Mouse (Mus musculus): ENCODE measurements at regions not wholly inside any gene's neighbourhood (a gene's known extent, or its start where the extent isn't known, plus 50 kb on each side); places are given as distances from the start of the nearest gene placed in this dataset.

DNA sequence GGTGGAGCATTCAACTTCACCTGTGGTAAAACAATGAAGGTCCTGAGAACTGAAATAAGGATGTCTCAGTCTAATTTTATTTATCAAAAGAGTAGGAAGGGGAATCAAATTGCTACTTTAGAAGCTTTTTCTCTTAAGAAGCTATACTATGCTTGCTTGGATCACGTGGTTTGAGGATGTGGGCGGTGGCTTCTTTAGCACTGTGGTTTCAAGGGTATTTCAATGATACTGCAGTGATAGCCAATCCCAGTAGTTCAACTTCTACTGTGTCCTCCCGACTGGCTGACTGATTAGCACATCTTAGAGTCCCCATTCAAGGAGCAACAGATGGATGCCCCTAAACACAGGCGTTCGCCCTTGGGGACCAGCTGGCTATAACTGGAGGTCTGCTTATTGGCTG lies 575.6 kb downstream of the Vrk1 start:
- no peak for DNase-seq (ENCODE audit: low read depth)

DNA sequence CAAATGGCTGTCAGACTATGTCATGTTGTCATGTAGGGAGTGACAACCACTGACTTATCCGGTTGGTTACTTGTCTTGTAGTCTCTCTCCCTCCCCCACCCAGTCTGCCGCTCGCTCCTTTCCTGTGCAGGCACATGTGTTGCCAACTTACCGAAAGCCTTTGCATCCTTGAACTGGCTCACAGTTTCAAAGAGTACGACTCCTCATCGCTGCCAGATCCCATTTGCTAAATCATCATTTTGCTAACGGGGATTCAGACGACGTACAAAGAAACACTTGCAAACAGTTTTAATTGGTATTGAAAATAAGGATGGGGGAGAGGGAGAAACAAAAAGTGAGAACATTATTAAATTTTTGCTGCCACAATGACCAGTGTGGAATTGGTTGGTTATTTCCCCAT lies 582.7 kb downstream of the Vrk1 start:
- no peak for DNase-seq (ENCODE audit: low read depth)

DNA sequence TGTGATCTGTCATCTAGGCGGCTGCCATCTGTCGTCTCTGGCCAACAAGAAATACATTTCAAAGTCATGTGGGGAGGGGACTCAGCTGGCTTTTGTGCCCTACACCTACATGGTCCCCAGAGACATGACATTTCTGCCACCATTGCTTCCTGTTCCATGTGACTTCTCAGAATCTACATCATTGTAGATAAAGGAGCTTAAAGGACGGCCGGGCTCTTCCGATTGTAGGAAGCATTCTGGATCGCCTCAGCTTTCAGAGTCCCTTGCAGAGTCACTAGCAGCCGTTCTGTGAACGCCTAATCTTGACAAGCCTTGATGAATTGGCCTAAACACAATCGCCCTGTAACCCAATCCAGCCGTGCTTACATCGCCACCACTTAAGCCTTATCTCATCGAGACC lies 587.6 kb downstream of the Vrk1 start:
- no peak for DNase-seq (ENCODE audit: low read depth)

DNA sequence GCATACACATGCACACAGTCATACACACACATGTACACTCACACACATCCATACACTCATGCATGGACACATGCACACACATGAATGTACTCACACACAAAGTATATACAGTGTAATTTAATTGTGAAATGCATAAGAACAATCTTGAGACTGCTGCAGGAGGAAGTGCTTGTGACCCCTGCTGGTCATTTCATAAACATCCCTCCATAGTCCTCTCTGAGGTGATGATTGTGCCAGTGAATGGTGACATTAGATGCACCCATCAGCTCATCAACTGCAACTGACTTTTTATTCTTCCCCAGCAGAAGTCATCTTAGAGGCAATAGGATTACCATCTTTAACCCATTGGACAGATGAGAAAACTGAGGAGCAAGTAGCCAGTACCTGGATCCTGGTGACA lies 597.2 kb downstream of the Vrk1 start:
- DNase-seq (ENCODE audit: low read depth), result no peak

DNA sequence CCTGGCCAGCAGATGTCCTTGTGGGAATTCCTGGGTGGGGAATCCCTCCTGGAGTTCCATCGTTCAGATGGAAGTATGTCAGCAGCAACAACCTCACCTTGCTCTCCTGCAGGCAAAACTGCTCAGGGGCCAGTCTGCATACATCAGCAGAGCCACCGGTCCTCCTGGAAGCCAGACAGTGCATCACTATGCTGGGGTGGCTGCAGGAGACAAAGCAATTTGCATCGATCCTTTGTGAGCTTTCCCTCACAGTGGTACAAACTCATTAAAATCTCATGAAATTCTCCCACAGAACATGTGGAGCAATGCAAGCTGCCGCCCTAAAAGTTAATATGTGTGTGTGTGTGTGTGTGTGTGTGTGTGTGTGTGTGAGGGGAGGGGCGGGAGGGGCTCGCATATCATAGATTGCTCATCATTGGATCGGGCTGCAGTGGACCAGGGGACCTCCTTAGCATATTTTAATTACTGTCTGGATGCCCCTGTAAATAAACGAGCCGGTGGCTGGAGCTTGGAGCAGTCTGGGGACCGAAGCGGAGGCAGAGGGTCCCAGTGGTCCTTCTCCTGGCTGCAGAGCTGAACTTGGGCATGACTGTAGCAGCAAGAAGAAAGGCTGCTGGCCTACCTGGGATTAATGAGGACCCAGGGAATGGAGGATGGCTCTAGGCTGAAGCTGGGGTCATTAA lies 597.8 kb downstream of the Vrk1 start:
- no peak for DNase-seq (ENCODE audit: low read depth)

DNA sequence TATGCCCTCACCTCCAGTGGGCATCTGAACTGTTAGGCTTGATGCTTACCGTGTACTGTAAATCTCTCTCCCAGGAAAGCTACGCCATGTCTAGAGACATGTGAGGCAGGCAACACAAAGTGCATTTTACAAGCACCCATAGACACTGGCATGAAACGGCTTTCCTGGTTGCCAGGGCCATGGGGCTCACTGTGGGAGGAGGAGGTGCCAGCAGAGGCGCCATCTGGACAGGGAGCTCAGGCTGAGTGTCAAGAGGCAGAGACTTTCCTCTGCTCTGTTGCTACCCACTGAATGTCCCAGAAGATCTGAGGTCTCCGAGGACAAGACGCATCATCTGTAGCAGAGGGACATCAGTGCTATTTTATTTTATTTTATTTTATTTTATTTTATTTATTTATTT lies 608.7 kb downstream of the Vrk1 start:
- no peak for DNase-seq (ENCODE audit: low read depth)

DNA sequence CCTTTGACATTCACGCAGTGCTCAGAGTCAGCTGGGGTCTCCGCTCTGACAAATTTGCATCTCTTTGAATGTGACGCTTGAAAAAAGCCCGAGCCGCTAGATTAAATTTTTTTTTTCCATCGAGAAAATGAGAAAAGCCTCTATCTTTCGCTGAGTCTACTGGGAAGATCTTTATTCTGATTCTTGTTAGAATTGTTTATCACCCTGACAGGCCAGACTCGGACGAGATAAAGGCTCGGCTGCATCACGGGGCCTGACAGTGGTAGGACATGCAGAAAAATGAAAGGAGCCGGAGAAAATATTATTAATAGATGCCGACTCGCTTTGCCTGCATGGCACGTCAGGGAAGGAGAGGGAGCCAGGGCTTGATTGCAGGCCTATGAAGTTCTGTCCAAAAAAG lies 616.8 kb downstream of the Vrk1 start:
- no peak for DNase-seq (ENCODE audit: low read depth)

DNA sequence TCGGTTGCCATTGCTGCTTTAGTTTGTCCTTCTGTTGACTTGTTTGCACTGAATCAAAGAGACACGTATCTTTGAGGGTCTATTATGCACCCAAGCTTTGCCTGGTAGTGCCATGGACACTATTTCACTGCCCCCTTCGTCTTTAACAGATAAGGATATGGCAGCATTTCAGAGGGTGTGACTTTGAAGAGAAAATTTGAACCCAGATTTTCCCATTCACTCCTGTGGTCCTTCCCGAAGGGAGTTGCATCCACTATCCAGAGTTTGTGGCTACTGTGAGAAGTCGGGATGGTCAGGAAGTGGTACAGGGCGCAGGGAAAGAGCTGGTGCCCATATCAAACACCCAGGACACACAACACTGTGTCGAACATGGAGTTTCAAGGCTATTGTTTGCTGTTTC lies 622.5 kb downstream of the Vrk1 start:
- DNase-seq (ENCODE audit: low read depth), result no peak

DNA sequence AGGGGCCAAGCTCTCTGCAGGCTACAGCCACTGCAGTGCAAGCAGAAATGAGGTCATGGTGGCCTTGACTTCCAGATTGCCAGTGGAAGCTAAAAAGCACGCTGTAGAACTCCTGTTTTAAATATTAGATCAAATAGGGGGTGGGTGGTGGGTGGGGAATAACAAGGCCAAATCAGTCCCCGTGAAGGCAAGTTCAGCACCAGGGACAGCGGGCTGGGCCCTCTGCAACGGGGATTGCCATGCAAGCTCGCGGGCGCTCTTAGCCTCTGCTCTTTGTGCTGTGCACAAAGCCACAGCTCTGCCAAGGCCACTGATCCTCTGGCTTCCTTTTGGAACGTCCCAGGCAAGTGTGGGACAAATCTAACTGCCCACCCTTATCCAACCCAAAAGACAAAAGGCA lies 623.1 kb downstream of the Vrk1 start:
- DNase-seq (ENCODE audit: low read depth), result peak; percentile 21

DNA sequence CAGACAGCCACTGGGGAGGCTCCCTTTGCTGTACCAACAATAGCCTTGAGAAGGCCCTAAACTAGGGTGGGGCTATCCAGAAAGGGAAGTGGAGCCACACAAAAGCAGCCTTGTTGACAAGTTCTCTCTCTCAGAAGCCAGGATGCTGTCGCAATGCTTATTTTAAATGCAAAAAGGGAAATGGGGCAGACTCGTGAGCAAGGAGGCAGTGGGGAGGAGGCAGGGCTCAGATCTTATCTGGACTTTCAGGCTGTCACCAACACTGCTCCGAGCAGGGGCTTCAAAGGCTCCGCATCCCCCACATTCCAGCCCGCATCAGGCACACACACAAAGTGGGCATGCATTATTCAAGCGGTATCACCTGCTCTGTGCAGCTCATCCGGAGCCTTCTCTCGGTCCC lies 648.3 kb downstream of the Vrk1 start:
- DNase-seq (ENCODE audit: low read depth), result no peak

DNA sequence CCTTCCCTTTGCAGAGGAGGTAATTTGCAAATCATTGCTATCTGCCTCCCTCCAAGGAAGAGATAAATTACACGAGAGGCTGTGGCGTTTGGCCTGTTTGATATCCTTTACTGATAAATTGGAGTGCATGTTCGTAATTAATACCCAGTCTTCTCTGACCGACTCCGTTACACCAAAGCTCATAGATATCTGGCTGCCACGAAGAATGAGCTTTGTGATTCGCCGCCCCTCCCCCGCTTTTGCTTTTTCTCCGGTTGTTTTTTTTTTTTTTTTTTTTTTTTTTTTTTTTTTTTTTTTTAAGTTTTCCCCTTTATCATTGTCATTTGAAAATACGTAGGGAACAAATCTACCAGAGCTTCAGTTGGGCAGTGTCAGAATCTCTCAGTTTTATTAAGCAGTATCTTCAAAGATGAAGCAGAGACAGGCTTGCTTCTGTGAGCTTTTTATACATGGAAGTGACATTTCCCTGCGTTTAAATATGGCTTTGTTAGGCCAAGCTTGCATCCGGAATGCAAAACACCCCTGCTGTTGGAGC lies 663.3 kb downstream of the Vrk1 start:
- no peak for DNase-seq (ENCODE audit: low read depth)

DNA sequence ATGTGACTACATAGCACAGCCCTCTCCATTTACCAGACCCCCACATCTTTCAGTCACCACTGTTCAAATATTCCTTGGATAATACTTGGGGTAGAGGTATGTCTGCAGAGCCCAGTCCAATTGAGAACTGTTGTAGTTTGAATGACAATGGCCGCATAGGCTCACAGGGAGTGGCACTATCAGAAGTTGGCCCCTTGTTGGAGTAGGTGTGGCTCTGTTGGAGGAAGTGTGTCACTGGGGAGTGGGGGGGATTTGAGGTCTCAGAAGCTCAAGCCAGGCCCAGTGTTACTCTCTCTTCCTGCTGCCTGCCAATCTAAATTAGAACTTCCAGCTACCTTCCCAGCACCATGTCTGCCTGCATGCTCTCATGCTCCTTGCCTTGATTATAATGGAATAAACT lies 664.7 kb downstream of the Vrk1 start:
- DNase-seq (ENCODE audit: low read depth), result no peak

DNA sequence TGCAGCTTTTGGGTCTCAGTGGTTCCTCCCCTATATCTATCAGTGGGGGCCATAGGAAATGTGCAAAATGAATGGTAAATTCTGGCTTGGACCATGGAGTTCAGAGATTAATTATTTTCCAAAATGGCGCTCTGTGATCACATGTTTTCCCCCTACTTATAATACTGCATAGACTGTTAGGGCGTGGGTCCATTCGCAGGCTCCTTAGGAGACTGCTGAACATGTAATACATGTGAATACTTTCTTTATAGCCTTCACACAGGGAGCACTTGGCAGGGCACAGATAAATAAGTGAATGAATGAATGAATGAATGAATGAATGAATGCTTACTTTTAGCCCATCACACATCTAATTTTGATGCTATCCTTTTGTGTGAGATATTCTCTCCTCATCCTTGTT lies 666.1 kb downstream of the Vrk1 start:
- no peak for DNase-seq (ENCODE audit: low read depth)

DNA sequence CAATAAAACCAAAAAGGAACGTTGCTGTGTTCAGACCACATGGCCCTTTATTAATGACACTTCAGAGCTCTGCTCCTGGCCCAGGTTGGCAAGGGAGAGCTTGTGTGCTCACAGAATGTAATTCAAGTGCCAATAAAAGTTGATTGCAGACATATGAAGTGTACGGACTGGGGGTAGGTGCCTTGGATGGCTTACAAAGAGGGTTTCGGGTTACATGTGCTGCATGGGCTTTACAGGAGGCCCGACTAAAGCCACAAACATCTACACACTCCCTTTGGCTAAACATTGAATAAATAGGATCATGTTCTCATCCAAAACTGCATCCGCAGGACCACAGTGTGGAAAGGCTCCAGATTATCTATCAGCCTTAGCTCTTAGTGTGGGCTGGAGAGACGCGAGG lies 666.5 kb downstream of the Vrk1 start:
- no peak for DNase-seq (ENCODE audit: low read depth)

DNA sequence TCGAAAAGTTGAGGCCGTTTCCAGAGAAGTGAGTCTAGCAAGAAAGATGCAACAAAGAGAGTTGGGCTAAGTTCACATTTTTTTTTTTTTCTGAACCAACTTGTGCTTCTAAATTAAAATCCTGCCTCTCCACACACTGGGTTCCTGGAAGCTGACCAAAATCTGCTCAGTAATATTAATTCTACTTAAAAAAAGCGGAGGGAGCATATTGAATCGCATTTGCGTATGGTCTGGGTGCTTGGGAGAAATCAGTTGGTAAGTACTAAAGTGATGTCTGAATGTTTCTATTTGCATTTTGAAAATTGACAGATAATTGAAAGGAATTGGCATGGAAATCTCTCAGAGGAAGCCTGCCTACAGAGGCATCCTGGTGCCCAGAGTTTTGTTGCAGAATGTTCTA lies 676.0 kb downstream of the Vrk1 start:
- DNase-seq (ENCODE audit: low read depth), result no peak

DNA sequence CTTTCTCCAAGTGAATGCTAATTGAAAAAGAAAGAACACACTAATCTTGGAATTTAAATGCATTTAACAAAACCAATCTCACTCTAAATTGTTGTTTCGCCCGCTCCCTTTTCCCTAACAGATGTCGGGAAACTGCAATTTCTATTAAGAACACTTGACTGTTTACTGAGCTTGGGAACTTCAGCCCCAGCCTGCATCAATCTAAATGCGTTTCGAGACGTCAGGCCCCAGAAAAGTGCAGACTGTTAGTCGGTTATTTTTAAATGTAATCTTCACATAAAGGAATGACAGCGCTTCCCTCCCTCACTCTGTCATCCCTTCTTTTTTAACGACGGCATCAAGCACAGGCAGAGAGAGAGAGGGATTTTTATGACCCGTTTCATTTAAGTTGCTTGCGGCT lies 677.7 kb downstream of the Vrk1 start:
- no peak for DNase-seq (ENCODE audit: low read depth)

DNA sequence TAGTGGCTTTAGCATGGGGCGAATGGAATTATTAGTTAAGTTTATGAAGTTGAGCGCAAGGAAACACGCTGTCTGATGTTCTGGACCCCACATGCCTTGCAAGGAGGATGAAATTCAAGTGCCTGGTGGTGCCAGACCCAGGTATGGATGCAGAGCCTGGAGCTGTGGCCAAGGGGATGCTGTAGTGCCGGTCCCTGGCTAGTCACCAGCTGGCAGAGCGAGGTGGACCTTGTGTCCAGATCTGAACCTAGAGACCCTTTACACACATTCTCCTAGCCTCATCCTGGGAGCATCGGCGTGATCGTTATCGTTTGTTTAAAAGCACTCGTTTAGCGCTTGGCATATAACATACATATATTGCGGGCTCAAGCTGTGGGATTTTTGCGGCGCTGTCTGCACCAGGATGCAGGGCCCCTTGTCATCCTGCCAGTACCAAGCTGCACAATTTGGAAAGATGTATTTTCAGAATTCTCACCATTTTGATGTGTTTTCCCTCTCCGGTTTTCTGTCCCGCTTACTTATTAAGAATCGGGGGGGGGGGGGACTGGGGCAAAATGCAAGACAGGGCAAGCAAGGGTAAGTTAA lies 678.2 kb downstream of the Vrk1 start:
- no peak for DNase-seq (ENCODE audit: low read depth)

DNA sequence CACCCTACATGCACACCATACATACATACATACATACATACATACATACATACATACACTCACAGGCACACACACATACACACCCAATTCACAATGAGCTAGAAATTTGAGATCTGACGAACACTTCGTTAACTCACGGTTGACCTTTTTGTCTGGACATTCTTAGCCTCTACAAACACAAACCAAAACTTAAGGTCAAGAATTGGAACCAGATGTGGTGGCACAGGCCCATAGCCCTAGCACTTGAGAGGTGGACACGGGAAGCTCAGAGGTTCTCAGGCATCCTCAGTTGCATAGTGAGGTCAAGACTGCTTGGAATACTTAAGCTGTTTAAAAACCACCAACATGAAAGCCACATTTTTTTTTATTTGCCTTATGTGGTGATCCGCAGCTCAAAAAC lies 692.9 kb downstream of the Vrk1 start:
- DNase-seq (ENCODE audit: low read depth), result no peak

DNA sequence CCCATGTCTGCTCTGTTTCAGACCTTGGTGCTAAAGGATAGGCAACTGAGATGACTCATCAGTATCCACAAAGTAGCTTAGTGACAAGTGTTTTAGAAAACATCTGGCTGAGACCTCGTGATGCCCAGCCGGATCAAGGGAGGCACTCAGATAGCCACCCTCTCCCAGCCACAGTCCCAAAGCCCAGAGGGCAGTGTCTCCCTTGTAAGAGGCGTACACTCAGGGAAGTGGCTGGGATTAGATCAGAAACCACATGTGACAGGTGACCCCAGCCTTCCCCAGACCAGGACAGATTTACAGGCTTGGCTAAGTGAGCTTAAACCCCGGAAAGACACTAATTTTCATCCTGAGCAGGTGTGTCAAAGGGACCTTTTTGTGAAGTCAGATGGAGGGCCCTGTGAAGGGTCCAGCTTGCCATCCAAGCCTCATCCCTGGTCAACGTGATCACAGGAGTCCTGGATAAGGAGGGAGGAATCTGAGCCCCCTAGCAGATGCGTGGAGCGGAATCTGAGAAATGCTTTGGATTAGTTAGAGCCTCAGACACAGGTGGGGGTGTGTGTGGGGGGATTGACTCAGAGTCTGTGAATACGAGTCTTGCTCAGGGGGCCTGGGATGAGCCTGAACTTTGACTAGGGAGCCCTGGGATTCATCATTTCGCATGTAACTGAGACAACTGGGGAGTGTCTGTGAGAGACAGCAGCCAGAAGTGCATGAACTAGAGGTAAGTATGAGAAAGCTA lies 711.4 kb downstream of the Vrk1 start:
- DNase-seq (ENCODE audit: low read depth), result no peak

DNA sequence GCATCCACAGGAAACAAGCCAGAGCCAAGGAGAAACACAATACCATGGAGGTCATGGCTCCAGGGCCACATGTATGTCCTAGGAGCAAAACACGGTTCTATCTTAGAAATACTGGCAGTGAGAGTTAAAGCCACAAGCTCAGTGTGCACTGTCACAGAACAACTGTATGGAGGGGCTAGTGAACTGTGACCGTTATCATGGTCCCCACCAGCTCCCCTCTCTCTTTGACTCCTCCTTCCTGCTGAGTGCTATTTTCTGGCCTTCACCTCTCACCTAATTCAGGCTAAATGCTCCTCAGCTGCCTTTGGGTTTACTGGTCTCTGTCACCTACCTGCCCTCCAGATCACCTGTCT lies 712.0 kb downstream of the Vrk1 start:
- no peak for DNase-seq (ENCODE audit: low read depth)

DNA sequence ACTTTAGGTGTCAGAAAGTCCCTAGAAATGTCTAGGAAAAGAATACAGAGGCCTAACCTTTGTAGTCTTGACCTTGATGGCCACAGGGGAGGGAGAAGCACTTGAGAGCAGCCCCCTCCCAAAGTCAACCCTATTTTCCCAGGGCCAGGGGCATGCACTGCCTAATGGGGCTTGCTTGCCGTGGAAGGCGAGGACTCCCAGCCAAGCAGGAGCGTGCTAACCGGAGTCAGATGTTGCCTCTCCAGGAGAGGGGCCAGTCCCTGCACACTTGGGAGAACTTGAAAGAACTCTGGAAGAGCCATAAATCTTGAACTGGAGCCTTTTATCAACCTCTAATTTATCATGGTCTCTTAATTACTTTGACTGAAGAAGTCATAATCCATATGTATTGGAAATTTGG lies 712.7 kb downstream of the Vrk1 start:
- DNase-seq (ENCODE audit: low read depth), result no peak

DNA sequence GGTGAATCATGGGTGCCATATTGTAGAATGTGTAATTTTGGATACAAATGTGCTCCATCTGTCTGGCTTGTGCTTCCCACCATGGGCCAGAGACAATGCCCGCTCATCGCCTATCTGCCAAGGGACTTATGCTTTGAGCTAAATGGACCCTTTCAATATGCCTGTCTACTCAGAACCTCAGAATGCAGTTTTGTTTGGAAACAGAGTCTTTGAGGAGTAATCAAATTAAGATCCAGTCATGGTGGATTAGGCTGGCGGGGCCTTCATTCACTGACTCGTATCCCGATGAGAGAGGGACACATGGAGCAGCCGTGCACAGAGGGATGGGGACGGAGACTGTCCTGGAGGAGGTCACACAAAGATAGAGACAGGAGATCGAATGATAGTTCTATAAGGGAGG lies 716.9 kb downstream of the Vrk1 start:
- DNase-seq (ENCODE audit: low read depth), result no peak

DNA sequence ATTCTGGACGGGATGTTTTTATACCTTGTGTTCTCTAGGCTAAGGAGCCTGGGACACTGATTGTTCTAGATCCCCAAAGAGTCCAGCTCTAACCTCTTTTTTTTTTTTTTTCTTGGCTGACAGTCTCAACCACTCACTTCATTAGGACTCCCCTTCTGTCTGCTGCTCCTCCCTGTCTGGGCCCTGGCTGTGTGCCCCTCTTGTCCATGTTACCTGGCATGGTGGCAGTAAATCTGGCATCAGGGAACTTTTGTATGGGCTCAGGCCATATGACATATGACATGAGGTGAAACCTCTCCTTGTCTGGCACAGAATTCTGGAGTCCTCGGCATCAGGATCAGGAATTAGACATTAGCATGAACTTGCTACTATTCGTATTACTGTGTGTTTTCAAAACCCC lies 717.5 kb downstream of the Vrk1 start:
- DNase-seq (ENCODE audit: low read depth), result no peak

DNA sequence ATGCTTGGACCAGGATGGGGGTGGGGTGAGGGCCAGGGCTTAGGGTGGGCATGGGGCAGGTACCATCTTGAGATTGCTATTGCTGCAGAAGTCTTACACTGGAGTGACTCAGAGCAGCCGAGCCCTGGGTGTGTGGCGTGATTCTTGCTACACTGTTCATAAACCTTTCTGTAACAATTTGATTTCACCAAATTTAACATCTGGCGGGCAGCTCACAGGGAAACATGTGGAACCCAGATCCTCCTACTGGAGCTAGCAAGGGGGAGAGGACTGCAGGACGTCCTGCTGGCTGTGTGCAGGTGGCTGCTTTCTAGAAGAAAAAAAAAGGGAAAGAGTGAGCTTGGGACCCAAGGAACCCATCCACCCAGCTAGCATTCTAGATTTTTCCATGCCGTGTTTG lies 719.7 kb downstream of the Vrk1 start:
- DNase-seq (ENCODE audit: low read depth), result no peak

Data from NIH3T3 (cell line).